Mouse (Mus musculus): ENCODE measurements around the gene Nqo1. TPM values are rescaled to one million over a fixed set of nuclear protein-coding genes. Genes with fewer than 3 reads are reported as not detected.

The Nqo1 gene
- total RNA-seq, 2 experiments from 2014 or later, result 9.8 to 11.7 TPM

GRCm38 (mm10) chr8:107405935-107406334 is 2.9 kb upstream of the Nqo1 start:
- DNase-seq, result no peak

GRCm38 (mm10) chr8:107404057-107404456 is 1.1 kb upstream of the Nqo1 start:
- no peak for DNase-seq

GRCm38 (mm10) chr8:107401866-107402265 is 1.1 kb downstream of the Nqo1 start:
- no peak for DNase-seq

GRCm38 (mm10) chr8:107399495-107399894 is 3.5 kb downstream of the Nqo1 start:
- DNase-seq, result no peak

GRCm38 (mm10) chr8:107397665-107398064 is 5.3 kb downstream of the Nqo1 start:
- DNase-seq, result no peak

- no peak for DNase-seq
These were observed 6.8 kb downstream of the Nqo1 start for GRCm38 (mm10) chr8:107396106-107396670.

- DNase-seq, result no peak
These were observed 7.6 kb downstream of the Nqo1 start for GRCm38 (mm10) chr8:107395397-107395796.

- DNase-seq, result no peak
These were observed 11.9 kb downstream of the Nqo1 start for GRCm38 (mm10) chr8:107391136-107391516.

- DNase-seq, result no peak
These were observed 12.4 kb downstream of the Nqo1 start for GRCm38 (mm10) chr8:107390476-107391135.

- DNase-seq, result no peak
These were observed 13.4 kb downstream of the Nqo1 start for GRCm38 (mm10) chr8:107389557-107389956.

- DNase-seq, result no peak
These were observed 15.1 kb downstream of the Nqo1 start for GRCm38 (mm10) chr8:107387861-107388260.

GRCm38 (mm10) chr8:107386642-107387041 is 16.4 kb downstream of the Nqo1 start:
- DNase-seq, result no peak

GRCm38 (mm10) chr8:107386171-107386570 is 16.8 kb downstream of the Nqo1 start:
- DNase-seq, result no peak

GRCm38 (mm10) chr8:107385063-107385462 is 17.9 kb downstream of the Nqo1 start:
- DNase-seq, result no peak

- no peak for DNase-seq
These were observed 18.4 kb downstream of the Nqo1 start for GRCm38 (mm10) chr8:107384651-107385050.

- DNase-seq, result no peak
These were observed 20.1 kb downstream of the Nqo1 start for GRCm38 (mm10) chr8:107382898-107383297.

- no peak for DNase-seq
These were observed 21.3 kb downstream of the Nqo1 start for GRCm38 (mm10) chr8:107381666-107382065.

GRCm38 (mm10) chr8:107380734-107381133 is 22.3 kb downstream of the Nqo1 start:
- DNase-seq, result no peak

GRCm38 (mm10) chr8:107377346-107377745 is 25.7 kb downstream of the Nqo1 start:
- no peak for DNase-seq

GRCm38 (mm10) chr8:107370311-107370710 is 32.7 kb downstream of the Nqo1 start:
- no peak for DNase-seq
